Mouse (Mus musculus): ENCODE measurements at regions not wholly inside any gene's neighbourhood (a gene's known extent, or its start where the extent isn't known, plus 50 kb on each side); places are given as distances from the start of the nearest gene placed in this dataset.

- H3K27me3 ChIP-seq (replicated peaks) = no peaks in the 10 kb centered on the region
- H3K4me3 ChIP-seq = no peak overlapping the region
- no peak overlapping the region for H3K9ac ChIP-seq
- H3K9me3 ChIP-seq = no peaks in the 10 kb centered on the region
- peaks cover 17% of the 10 kb centered on the region; the same call in 1 of the 2 replicates for H3K4me1 ChIP-seq
- ATAC-seq (ENCODE audit: extremely low read depth, insufficient number of reproducible peaks, low FRiP score, low TSS enrichment) = no peak
- 21% methylated on average over 2 of the region's 2 CpGs for WGBS
- H3K4me2 ChIP-seq = no peak overlapping the region
- no peaks in the 10 kb centered on the region for H3K36me3 ChIP-seq
- no peak overlapping the region for H3K27ac ChIP-seq (replicated peaks)
Measured at GRCm38 (mm10) chr19:21170785-21171184, 101.3 kb upstream of the Zfand5 start.

GRCm38 (mm10) chr19:21166939-21167338 lies 105.1 kb upstream of the Zfand5 start:
- no peak overlapping the region for H3K27ac ChIP-seq (replicated peaks)
- 55% methylated on average over 4 of the region's 4 CpGs for WGBS
- ATAC-seq (ENCODE audit: extremely low read depth, insufficient number of reproducible peaks, low FRiP score, low TSS enrichment) = no peak
- H3K9ac ChIP-seq = no peak overlapping the region
- H3K36me3 ChIP-seq = no peaks in the 10 kb centered on the region
- H3K9me3 ChIP-seq = no peaks in the 10 kb centered on the region
- no peak overlapping the region for H3K4me2 ChIP-seq
- H3K4me3 ChIP-seq = no peak overlapping the region
- H3K4me1 ChIP-seq = peaks cover 20% of the 10 kb centered on the region; the same call in 1 of the 2 replicates
- H3K27me3 ChIP-seq (replicated peaks) = no peaks in the 10 kb centered on the region

- WGBS = 65% methylated on average over 5 of the region's 5 CpGs
- peaks cover 20% of the 10 kb centered on the region; the same call in 1 of the 2 replicates for H3K4me1 ChIP-seq
- ATAC-seq (ENCODE audit: extremely low read depth, insufficient number of reproducible peaks, low FRiP score, low TSS enrichment) = no peak
- H3K27ac ChIP-seq (replicated peaks) = no peak overlapping the region
- no peaks in the 10 kb centered on the region for H3K27me3 ChIP-seq (replicated peaks)
- no peak overlapping the region for H3K4me3 ChIP-seq
- H3K4me2 ChIP-seq = no peak overlapping the region
- H3K9me3 ChIP-seq = no peaks in the 10 kb centered on the region
- H3K9ac ChIP-seq = no peak overlapping the region
- H3K36me3 ChIP-seq = no peaks in the 10 kb centered on the region
Measured at GRCm38 (mm10) chr19:21166465-21166860, 105.6 kb upstream of the Zfand5 start.

GRCm38 (mm10) chr19:21165763-21166464 lies 106.2 kb upstream of the Zfand5 start:
- Histone ChIP-seq H3K4me3 (no peak overlapping the region), H3K36me3 (no peaks in the 10 kb centered on the region), H3K9ac (no peak overlapping the region), H3K27ac (replicated peaks) (no peak overlapping the region), H3K4me1 (peaks cover 20% of the 10 kb centered on the region; the same call in 1 of the 2 replicates), H3K4me2 (peak overlapping the region; percentile 22; the same call in 1 of the 2 replicates), H3K27me3 (replicated peaks) (no peaks in the 10 kb centered on the region), H3K9me3 (no peaks in the 10 kb centered on the region)
- no peak; the same call in 1 of the 2 replicates for ATAC-seq (ENCODE audit: extremely low read depth, insufficient number of reproducible peaks, low FRiP score, low TSS enrichment)
- WGBS = 43% methylated on average over 10 of the region's 10 CpGs

GRCm38 (mm10) chr19:21163978-21164377 lies 108.1 kb upstream of the Zfand5 start:
- H3K9me3 ChIP-seq = no peaks in the 10 kb centered on the region
- peaks cover 20% of the 10 kb centered on the region; the same call in 1 of the 2 replicates for H3K4me1 ChIP-seq
- WGBS = 89% methylated on average over 2 of the region's 2 CpGs
- H3K27ac ChIP-seq (replicated peaks) = no peak overlapping the region
- H3K4me3 ChIP-seq = no peak overlapping the region
- H3K9ac ChIP-seq = no peak overlapping the region
- ATAC-seq (ENCODE audit: extremely low read depth, insufficient number of reproducible peaks, low FRiP score, low TSS enrichment) = no peak
- H3K27me3 ChIP-seq (replicated peaks) = no peaks in the 10 kb centered on the region
- H3K36me3 ChIP-seq = no peaks in the 10 kb centered on the region
- H3K4me2 ChIP-seq = no peak overlapping the region

GRCm38 (mm10) chr19:21160946-21161345 lies 111.1 kb upstream of the Zfand5 start:
- Histone ChIP-seq H3K9me3 (no peaks in the 10 kb centered on the region), H3K4me1 (peaks cover 5% of the 10 kb centered on the region; the same call in 1 of the 2 replicates)
- WGBS = 31% methylated on average over 4 of the region's 4 CpGs

GRCm38 (mm10) chr19:21159189-21160137 lies 112.6 kb upstream of the Zfand5 start:
- Histone ChIP-seq H3K4me2 (no peak overlapping the region), H3K4me3 (no peak overlapping the region), H3K9me3 (no peaks in the 10 kb centered on the region), H3K9ac (no peak overlapping the region), H3K27ac (replicated peaks) (no peak overlapping the region), H3K36me3 (no peaks in the 10 kb centered on the region), H3K4me1 (no peaks in the 10 kb centered on the region), H3K27me3 (replicated peaks) (no peaks in the 10 kb centered on the region)
- no peak for ATAC-seq (ENCODE audit: extremely low read depth, insufficient number of reproducible peaks, low FRiP score, low TSS enrichment)
- 72% methylated on average over 8 of the region's 8 CpGs for WGBS

More at GRCm38 (mm10) chr19:21160946-21161345, 111.1 kb upstream of the Zfand5 start:
- Histone ChIP-seq H3K27ac (replicated peaks) (no peak overlapping the region), H3K4me2 (no peak overlapping the region), H3K27me3 (replicated peaks) (no peaks in the 10 kb centered on the region), H3K4me3 (no peak overlapping the region), H3K9ac (no peak overlapping the region), H3K36me3 (no peaks in the 10 kb centered on the region)
- no peak for ATAC-seq (ENCODE audit: extremely low read depth, insufficient number of reproducible peaks, low FRiP score, low TSS enrichment)

GRCm38 (mm10) chr19:21154162-21154561 lies 117.9 kb upstream of the Zfand5 start:
- 20% methylated on average over 1 of the region's 1 CpGs for WGBS
- no peak overlapping the region for H3K4me3 ChIP-seq
- H3K27me3 ChIP-seq (replicated peaks) = no peaks in the 10 kb centered on the region
- H3K36me3 ChIP-seq = no peaks in the 10 kb centered on the region
- ATAC-seq (ENCODE audit: extremely low read depth, insufficient number of reproducible peaks, low FRiP score, low TSS enrichment) = no peak
- H3K27ac ChIP-seq (replicated peaks) = no peak overlapping the region
- no peak overlapping the region for H3K9ac ChIP-seq
- H3K4me2 ChIP-seq = no peak overlapping the region
- H3K4me1 ChIP-seq = peaks cover 8% of the 10 kb centered on the region; the same call in 1 of the 2 replicates
- no peaks in the 10 kb centered on the region for H3K9me3 ChIP-seq

GRCm38 (mm10) chr19:21152027-21152426 lies 120.1 kb upstream of the Zfand5 start:
- H3K27ac ChIP-seq (replicated peaks) = no peak overlapping the region
- H3K4me2 ChIP-seq = no peak overlapping the region
- 43% methylated on average over 3 of the region's 3 CpGs for WGBS
- H3K4me1 ChIP-seq = peaks cover 8% of the 10 kb centered on the region; the same call in 1 of the 2 replicates
- no peak for ATAC-seq (ENCODE audit: extremely low read depth, insufficient number of reproducible peaks, low FRiP score, low TSS enrichment)
- no peak overlapping the region for H3K4me3 ChIP-seq
- H3K9me3 ChIP-seq = no peaks in the 10 kb centered on the region
- no peaks in the 10 kb centered on the region for H3K36me3 ChIP-seq
- H3K9ac ChIP-seq = no peak overlapping the region
- no peaks in the 10 kb centered on the region for H3K27me3 ChIP-seq (replicated peaks)

- Histone ChIP-seq H3K36me3 (no peaks in the 10 kb centered on the region), H3K9me3 (no peaks in the 10 kb centered on the region), H3K4me1 (peaks cover 8% of the 10 kb centered on the region; the same call in 1 of the 2 replicates), H3K9ac (no peak overlapping the region), H3K27ac (replicated peaks) (no peak overlapping the region), H3K27me3 (replicated peaks) (no peaks in the 10 kb centered on the region), H3K4me2 (no peak overlapping the region), H3K4me3 (no peak overlapping the region)
- ATAC-seq (ENCODE audit: extremely low read depth, insufficient number of reproducible peaks, low FRiP score, low TSS enrichment) = no peak
- 81% methylated on average over 3 of the region's 3 CpGs for WGBS
Measured at GRCm38 (mm10) chr19:21150849-21151248, 121.2 kb upstream of the Zfand5 start.

GRCm38 (mm10) chr19:21150241-21150640 lies 121.8 kb upstream of the Zfand5 start:
- Histone ChIP-seq H3K4me1 (peaks cover 8% of the 10 kb centered on the region; the same call in 1 of the 2 replicates), H3K27me3 (replicated peaks) (no peaks in the 10 kb centered on the region), H3K4me2 (no peak overlapping the region), H3K4me3 (no peak overlapping the region), H3K9ac (no peak overlapping the region), H3K36me3 (no peaks in the 10 kb centered on the region), H3K27ac (replicated peaks) (no peak overlapping the region), H3K9me3 (no peaks in the 10 kb centered on the region)
- ATAC-seq (ENCODE audit: extremely low read depth, insufficient number of reproducible peaks, low FRiP score, low TSS enrichment) = no peak
- 84% methylated on average over 1 of the region's 1 CpGs for WGBS

All from heart, embryonic 13.5 days (tissue).